ENCODE assay signal across 8 mouse cellular contexts in genomic region chr8:84985684-84986378, GRCm38 (mm10). TPM values are rescaled to one million over a fixed set of nuclear protein-coding genes. Genes with fewer than 3 reads are reported as not detected.
DNase-seq lines count a peak whose midpoint lies in the region; ATAC-seq and TF ChIP-seq lines count a peak whose summit lies in the region.

No protein-coding gene starts in this region.

- intact Hi-C loops in heart, postnatal 25 days (cut with DNase I), result no loop called here

- peak overlapping the region; percentile 94 for H3K27ac ChIP-seq in CH12.LX (ENCODE audit: insufficient read depth, low read depth)
- peak overlapping the region; percentile 85 for H3K27ac ChIP-seq in forebrain, embryonic 15.5 days (replicated peaks)
- peak overlapping the region; percentile 100 for H3K27ac ChIP-seq in layer of hippocampus, adult 2 months
- peak overlapping the region; percentile 90 for H3K27ac ChIP-seq in neural tube, embryonic 15.5 days (replicated peaks)

- peak; percentile 77 for TF ChIP-seq EP300 in CH12.LX (IDR thresholded peaks at IDR 0.05; ENCODE audit: low read length)

- no peak for TF ChIP-seq RAD21 in CH12.LX (IDR thresholded peaks at IDR 0.05; ENCODE audit: low read depth, low read length)

- H3K27me3 ChIP-seq in CH12.LX (replicated peaks), result no peaks in the 10 kb centered on the region
- H3K27me3 ChIP-seq in forebrain, embryonic 15.5 days, result peaks cover 12% of the 10 kb centered on the region; the same call in 1 of the 2 replicates
- H3K27me3 ChIP-seq in neural tube, embryonic 15.5 days (replicated peaks), result peaks cover 22% of the 10 kb centered on the region

- peak; percentile 62 for ATAC-seq in forebrain, embryonic 15.5 days (replicated peaks)
- ATAC-seq in neural tube, embryonic 15.5 days (ENCODE audit: low FRiP score), result peak; percentile 57

- in situ Hi-C loops in CH12.LX (cut with MboI; ENCODE audit: low pct_ligation_motif_present, low pct_unique_long_range_greater_than_20kb, low sequenced_read_pairs), result no loop called here

- peak overlapping the region; percentile 89 for H3K9ac ChIP-seq in CH12.LX (ENCODE audit: insufficient read depth, low read depth)
- H3K9ac ChIP-seq in forebrain, embryonic 15.5 days (replicated peaks), result peak overlapping the region; percentile 61
- H3K9ac ChIP-seq in neural tube, embryonic 15.5 days (replicated peaks), result peak overlapping the region; percentile 61

- WGBS in forebrain, embryonic 15.5 days, result under 1% methylated on average over 53 of the region's 53 CpGs
- 1% methylated on average over 53 of the region's 53 CpGs for WGBS in lung, adult 2 months
- under 1% methylated on average over 52 of the region's 53 CpGs for WGBS in neural tube, embryonic 15.5 days

- no peaks in the 10 kb centered on the region for H3K9me3 ChIP-seq in CH12.LX (replicated peaks; ENCODE audit: low read length)
- H3K9me3 ChIP-seq in forebrain, embryonic 15.5 days, result no peaks in the 10 kb centered on the region
- no peaks in the 10 kb centered on the region for H3K9me3 ChIP-seq in neural tube, embryonic 15.5 days (replicated peaks)

- dilution Hi-C loops in CH12.LX (cut with MboI; ENCODE audit: extremely low pct_ligation_motif_present, extremely low pct_unique_long_range_greater_than_20kb, low sequenced_read_pairs), result no loop called here

- peak overlapping the region; percentile 44 to 64 (median 56) for H3K4me3 ChIP-seq in CH12.LX (replicated peaks in 1 of 3; ENCODE audit: low read depth in 2 of 3, low read length in 2 of 3, poor library complexity in 1 of 3)
- peak overlapping the region; percentile 60 for H3K4me3 ChIP-seq in forebrain, embryonic 15.5 days
- peak overlapping the region; percentile 76 for H3K4me3 ChIP-seq in layer of hippocampus, adult 2 months
- peak overlapping the region; percentile 52 for H3K4me3 ChIP-seq in lung, adult 2 months (replicated peaks; ENCODE audit: extremely low read depth, low read depth, low read length)
- peak overlapping the region; percentile 54 for H3K4me3 ChIP-seq in neural tube, embryonic 15.5 days (replicated peaks)

- peak overlapping the region; percentile 90 for H3K4me2 ChIP-seq in CH12.LX (ENCODE audit: insufficient read depth, low read depth, poor library complexity, severe bottlenecking)
- peak overlapping the region; percentile 99 for H3K4me2 ChIP-seq in forebrain, embryonic 15.5 days (replicated peaks)
- H3K4me2 ChIP-seq in neural tube, embryonic 15.5 days, result peak overlapping the region; percentile 100

- peak; percentile 52 for TF ChIP-seq POLR2A in CH12.LX (IDR thresholded peaks at IDR 0.05; ENCODE audit: low read depth, low read length)
- peak; percentile 67; the same call in 1 of the 2 replicates for TF ChIP-seq POLR2A in lung, adult 2 months (IDR thresholded peaks at IDR 0.05; ENCODE audit: borderline replicate concordance, extremely low read depth, low read depth, low read length)

- H3K36me3 ChIP-seq in CH12.LX (replicated peaks in 1 of 2; ENCODE audit: control insufficient read depth in 1 of 2, insufficient read depth in 1 of 2, low read length in 1 of 2), result no peaks in the 10 kb centered on the region
- H3K36me3 ChIP-seq in forebrain, embryonic 15.5 days, result no peaks in the 10 kb centered on the region
- H3K36me3 ChIP-seq in neural tube, embryonic 15.5 days, result no peaks in the 10 kb centered on the region

- no peaks in the 10 kb centered on the region for H3K79me2 ChIP-seq in CH12.LX (replicated peaks; ENCODE audit: control insufficient read depth, extremely low read depth, insufficient read depth, poor library complexity, severe bottlenecking)

- peaks cover 47 to 66% of the 10 kb centered on the region in 2 experiments for H3K4me1 ChIP-seq in CH12.LX (ENCODE audit: control insufficient read depth in 1 of 2, insufficient read depth in 2 of 2)
- peaks cover 32% of the 10 kb centered on the region for H3K4me1 ChIP-seq in forebrain, embryonic 15.5 days
- peaks cover 49% of the 10 kb centered on the region for H3K4me1 ChIP-seq in lung, adult 2 months (ENCODE audit: control insufficient read depth, insufficient read depth, low read length)
- H3K4me1 ChIP-seq in neural tube, embryonic 15.5 days, result peaks cover 47% of the 10 kb centered on the region

- peak; percentile 99 for DNase-seq in CH12.LX (ENCODE audit: extremely low read depth)
- peak; percentile 68 for DNase-seq in c-Kit-positive CD71-positive TER-119-positive erythroid progenitor cells, embryonic 14.5 days (ENCODE audit: low spot score)
- peak; percentile 82 for DNase-seq in heart, postnatal 25 days (ENCODE audit: low spot score)
- DNase-seq in layer of hippocampus, adult 2 months (ENCODE audit: low spot score in 2 of 2), result peak; percentile 93 to 95
- DNase-seq in lung, adult 2 months, result peak; percentile 88
- DNase-seq in thymus, postnatal 10 days (ENCODE audit: low spot score in 2 of 2), result peak; percentile 87 to 91

- no peak for TF ChIP-seq CTCF in CH12.LX (conservative IDR thresholded peaks at IDR 0.05 in 1 of 2, IDR thresholded peaks at IDR 0.05 in 1 of 2; ENCODE audit: low read depth in 2 of 2, low read length in 2 of 2)
- 0 out of 2 replicates have a peak, but pooled peaks have one; percentile 5 for TF ChIP-seq CTCF in layer of hippocampus, adult 2 months (conservative IDR thresholded peaks at IDR 0.05)
- no peak for TF ChIP-seq CTCF in lung, adult 2 months (IDR thresholded peaks at IDR 0.05; ENCODE audit: insufficient read depth, low read length)

TF ChIP-seq in CH12.LX, 34 proteins besides CTCF, POLR2A, EP300 and RAD21 (continues in another document):
- peak; percentile 96 for TF ChIP-seq MYC (IDR thresholded peaks at IDR 0.05; ENCODE audit: low read depth, low read length)
- no peak for TF ChIP-seq E2F4 (IDR thresholded peaks at IDR 0.05; ENCODE audit: insufficient replicate concordance, low read depth, low read length)
- TF ChIP-seq KAT2A (IDR thresholded peaks at IDR 0.05; ENCODE audit: insufficient replicate concordance, low read length), result no peak
- no peak for TF ChIP-seq SMC3 (IDR thresholded peaks at IDR 0.05; ENCODE audit: low read depth, low read length)
- peak; percentile 63 for TF ChIP-seq HCFC1 (IDR thresholded peaks at IDR 0.05; ENCODE audit: low read depth, low read length)
- TF ChIP-seq SIN3A (IDR thresholded peaks at IDR 0.05; ENCODE audit: low read length), result peak; percentile 96
- TF ChIP-seq RCOR1 (conservative IDR thresholded peaks at IDR 0.05; ENCODE audit: low read depth, low read length), result peak; percentile 72; the same call in 1 of the 2 replicates
- peak; percentile 55; the same call in 1 of the 2 replicates for TF ChIP-seq UBTF (IDR thresholded peaks at IDR 0.05; ENCODE audit: low read depth, low read length)
- TF ChIP-seq ZNF384 (IDR thresholded peaks at IDR 0.05; ENCODE audit: low read depth, low read length), result no peak
- TF ChIP-seq GABPA (IDR thresholded peaks at IDR 0.05; ENCODE audit: insufficient replicate concordance, low read depth, low read length), result no peak
- no peak for TF ChIP-seq ZKSCAN1 (IDR thresholded peaks at IDR 0.05; ENCODE audit: borderline replicate concordance, low read depth, low read length)
- TF ChIP-seq MEF2A (IDR thresholded peaks at IDR 0.05; ENCODE audit: borderline replicate concordance, low read depth, low read length), result peak; percentile 87

RNA-seq across cellular contexts. Expression of gene Hook2, which starts 4.6 kb away (rescaled TPM):
- 17.6 and 24.7 TPM in 2 replicates for total RNA-seq in CH12.LX (2012; rRNA removed)
- 7.1 TPM in 2 replicates for total RNA-seq in CH12.LX (2014; rRNA removed)
- polyA plus RNA-seq in CH12.LX (2012; ENCODE audit: insufficient read length, low read depth), result 9.8 and 11.7 TPM in 2 replicates
- polyA plus RNA-seq in forebrain, embryonic 15.5 days (2015; fragmentation: Nextera tagmentation; extraction: Ambion mirVana), result 28.0 and 29.7 TPM in 2 replicates
- 1 to 10 TPM; 2.0 to 2.1 TPM for total RNA-seq in heart, postnatal 25 days (2021)
- 1 to 10 TPM; 9.2 to 10.0 TPM for total RNA-seq in layer of hippocampus, adult 2 months (2021)
- 9.5 and 10.5 TPM in 2 replicates for polyA plus RNA-seq in lung, adult 2 months (2012; rRNA removed)
- polyA plus RNA-seq in neural tube, embryonic 15.5 days (2015; fragmentation: Nextera tagmentation; extraction: Ambion mirVana), result 33.9 and 37.2 TPM in 2 replicates

RNA-seq across cellular contexts. Expression of gene Junb, which starts 7.3 kb away (rescaled TPM):
- total RNA-seq in CH12.LX (2012; rRNA removed) (226 and 342 TPM in 2 replicates), CH12.LX (2014; rRNA removed) (175 and 217 TPM in 2 replicates)
- 63.4 and 66.4 TPM in 2 replicates for polyA plus RNA-seq in CH12.LX (2012; ENCODE audit: insufficient read length, low read depth)
- polyA plus RNA-seq in forebrain, embryonic 15.5 days (2015; fragmentation: Nextera tagmentation; extraction: Ambion mirVana), result 7.6 TPM in 2 replicates
- 10 to 100 TPM; 13.8 to 17.2 TPM for total RNA-seq in heart, postnatal 25 days (2021)
- 10 to 100 TPM; 57.7 to 63.0 TPM for total RNA-seq in layer of hippocampus, adult 2 months (2021)
- 80.8 and 125 TPM in 2 replicates for polyA plus RNA-seq in lung, adult 2 months (2012; rRNA removed)
- polyA plus RNA-seq in neural tube, embryonic 15.5 days (2015; fragmentation: Nextera tagmentation; extraction: Ambion mirVana), result 9.4 and 15.1 TPM in 2 replicates

RNA-seq across cellular contexts. Expression of gene Rnaseh2a, which starts 16.3 kb away (rescaled TPM):
- total RNA-seq in CH12.LX (2012; rRNA removed), result 104 and 115 TPM in 2 replicates
- 71.6 and 76.2 TPM in 2 replicates for total RNA-seq in CH12.LX (2014; rRNA removed)
- polyA plus RNA-seq in CH12.LX (2012; ENCODE audit: insufficient read length, low read depth), result 83.1 and 88.1 TPM in 2 replicates
- 96.4 and 98.5 TPM in 2 replicates for polyA plus RNA-seq in forebrain, embryonic 15.5 days (2015; fragmentation: Nextera tagmentation; extraction: Ambion mirVana)
- total RNA-seq in heart, postnatal 25 days (2021), result 10 to 100 TPM; 45.2 to 48.2 TPM
- 10 to 100 TPM; 43.0 to 46.9 TPM for total RNA-seq in layer of hippocampus, adult 2 months (2021)
- polyA plus RNA-seq in lung, adult 2 months (2012; rRNA removed), result 27.4 and 30.4 TPM in 2 replicates
- 55.0 and 81.5 TPM in 2 replicates for polyA plus RNA-seq in neural tube, embryonic 15.5 days (2015; fragmentation: Nextera tagmentation; extraction: Ambion mirVana)

RNA-seq across cellular contexts. Expression of gene Prdx2, which starts 16.4 kb away (rescaled TPM):
- total RNA-seq in CH12.LX (2012; rRNA removed), result 218 and 231 TPM in 2 replicates
- total RNA-seq in CH12.LX (2014; rRNA removed), result 231 and 232 TPM in 2 replicates
- 158 and 159 TPM in 2 replicates for polyA plus RNA-seq in CH12.LX (2012; ENCODE audit: insufficient read length, low read depth)
- 1,445 and 1,467 TPM in 2 replicates for polyA plus RNA-seq in forebrain, embryonic 15.5 days (2015; fragmentation: Nextera tagmentation; extraction: Ambion mirVana)
- 100 to 1,000 TPM; 650 to 659 TPM for total RNA-seq in heart, postnatal 25 days (2021)
- 100 to 1,000 TPM; 323 to 345 TPM for total RNA-seq in layer of hippocampus, adult 2 months (2021)
- polyA plus RNA-seq in lung, adult 2 months (2012; rRNA removed), result 93.2 and 117 TPM in 2 replicates
- 930 and 1,070 TPM in 2 replicates for polyA plus RNA-seq in neural tube, embryonic 15.5 days (2015; fragmentation: Nextera tagmentation; extraction: Ambion mirVana)

RNA-seq across cellular contexts. Expression of gene Gm49661, which starts 16.6 kb away (rescaled TPM):
- total RNA-seq in CH12.LX (2012; rRNA removed) (1.8 and 3.1 TPM in 2 replicates), CH12.LX (2014; rRNA removed) (not detected in 2 replicates)
- not detected in 2 replicates for polyA plus RNA-seq in CH12.LX (2012; ENCODE audit: insufficient read length, low read depth)
- polyA plus RNA-seq in forebrain, embryonic 15.5 days (2015; fragmentation: Nextera tagmentation; extraction: Ambion mirVana), result not detected in 2 replicates
- total RNA-seq in heart, postnatal 25 days (2021), result not detected
- total RNA-seq in layer of hippocampus, adult 2 months (2021), result not detected
- polyA plus RNA-seq in lung, adult 2 months (2012; rRNA removed), result not detected in 2 replicates
- not detected in 2 replicates for polyA plus RNA-seq in neural tube, embryonic 15.5 days (2015; fragmentation: Nextera tagmentation; extraction: Ambion mirVana)

Comparison
In these comparisons a context has a peak if more than half of its experiments do, and no peak if none do; other contexts are left out.
1. Peak in every context shown above with its lines: DNase-seq, ATAC-seq, H3K4me3 ChIP-seq and H3K27ac ChIP-seq.